In the genomic region with DNA sequence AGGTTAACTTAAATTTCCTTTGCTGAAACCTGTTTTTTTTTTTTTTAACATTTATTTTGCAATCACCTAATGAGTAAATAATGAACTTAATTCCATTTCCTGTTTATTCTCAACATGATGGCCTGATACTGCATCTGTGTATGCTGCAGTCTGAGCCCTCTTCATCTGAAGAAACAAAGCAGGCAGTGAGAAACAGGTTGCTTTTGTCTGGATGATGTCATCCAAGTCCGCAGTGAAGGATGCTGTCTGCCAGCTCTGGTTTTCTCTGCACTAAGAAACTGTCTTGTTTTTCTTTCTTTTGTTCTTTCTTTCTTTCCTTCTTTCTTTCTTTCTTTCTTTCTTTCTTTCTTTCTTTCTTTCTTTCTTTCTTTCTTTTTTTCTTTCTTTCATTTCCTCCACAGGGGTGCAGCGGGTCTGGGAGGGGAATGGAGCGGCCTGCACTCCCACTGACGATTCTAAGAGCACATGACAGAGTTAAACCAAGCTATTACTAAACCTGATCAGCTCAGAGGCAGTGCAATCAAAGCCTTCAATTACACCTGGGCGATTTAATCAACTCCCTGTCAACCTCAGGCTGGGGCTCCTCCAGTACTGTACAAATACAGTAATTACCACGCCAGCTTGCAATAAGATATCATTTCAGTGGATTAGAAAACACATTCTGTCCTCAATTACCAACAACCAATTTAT, we compare ENCODE assay signal across 20 mouse cellular contexts.
DNase-seq lines count a peak whose midpoint lies in the region; ATAC-seq and TF ChIP-seq lines count a peak whose summit lies in the region.
"Had no signal": no experiment of that assay in that cellular context is flagged by ENCODE, and none has a peak within 500 bp of the region (broad histone marks: within the 10 kb centered on the region; RNA-seq: fewer than 3 reads in every experiment).

No protein-coding gene starts in this region.

- no peaks in the 10 kb centered on the region for H3K4me1 ChIP-seq in hindbrain, embryonic 12.5 days
- H3K4me1 ChIP-seq in hindbrain, embryonic 10.5 days (replicated peaks), result no peaks in the 10 kb centered on the region
- H3K4me1 ChIP-seq in embryonic facial prominence, embryonic 14.5 days (ENCODE audit: control insufficient read depth, insufficient read depth, low read length), result no peaks in the 10 kb centered on the region
- 0 out of 2 replicates have a peak, but pooled peaks cover 3% of the 10 kb centered on the region for H3K4me1 ChIP-seq in forebrain, postnatal 0 days (ENCODE audit: insufficient read depth)
- no peaks in the 10 kb centered on the region for H3K4me1 ChIP-seq in midbrain, postnatal 0 days (ENCODE audit: insufficient read depth, low read length)
- H3K4me1 ChIP-seq: embryonic facial prominence, embryonic 15.5 days; heart, embryonic 10.5 days had no signal

- H3K9me3 ChIP-seq in hindbrain, embryonic 12.5 days (replicated peaks), result no peaks in the 10 kb centered on the region
- H3K9me3 ChIP-seq in hindbrain, embryonic 10.5 days, result no peaks in the 10 kb centered on the region
- H3K9me3 ChIP-seq in embryonic facial prominence, embryonic 14.5 days (ENCODE audit: control insufficient read depth, low read length), result no peaks in the 10 kb centered on the region
- no peaks in the 10 kb centered on the region for H3K9me3 ChIP-seq in forebrain, postnatal 0 days (ENCODE audit: low read length)
- H3K9me3 ChIP-seq in midbrain, postnatal 0 days (ENCODE audit: low read length), result no peaks in the 10 kb centered on the region
- H3K9me3 ChIP-seq: embryonic facial prominence, embryonic 15.5 days; heart, embryonic 10.5 days had no signal

- H3K36me3 ChIP-seq in hindbrain, embryonic 12.5 days, result no peaks in the 10 kb centered on the region
- H3K36me3 ChIP-seq in hindbrain, embryonic 10.5 days, result no peaks in the 10 kb centered on the region
- no peaks in the 10 kb centered on the region for H3K36me3 ChIP-seq in embryonic facial prominence, embryonic 14.5 days (ENCODE audit: control insufficient read depth, insufficient read depth, low read length)
- H3K36me3 ChIP-seq in forebrain, postnatal 0 days (ENCODE audit: insufficient read depth), result no peaks in the 10 kb centered on the region
- H3K36me3 ChIP-seq in midbrain, postnatal 0 days (ENCODE audit: insufficient read depth, low read length), result no peaks in the 10 kb centered on the region
- H3K36me3 ChIP-seq: embryonic facial prominence, embryonic 15.5 days; heart, embryonic 10.5 days had no signal

- TF ChIP-seq CTCF in forebrain, postnatal 0 days (IDR thresholded peaks at IDR 0.05; ENCODE audit: low read depth), result no peak
- TF ChIP-seq CTCF in midbrain, postnatal 0 days (IDR thresholded peaks at IDR 0.05), result no peak

- H3K9ac ChIP-seq in hindbrain, embryonic 12.5 days, result no peak overlapping the region
- no peak overlapping the region for H3K9ac ChIP-seq in embryonic facial prominence, embryonic 14.5 days (ENCODE audit: low read depth, low read length)
- H3K9ac ChIP-seq in forebrain, postnatal 0 days, result 0 out of 2 replicates have a peak overlapping the region, but pooled peaks have one; percentile 39
- H3K9ac ChIP-seq in midbrain, postnatal 0 days (replicated peaks; ENCODE audit: low read length, poor library complexity, severe bottlenecking), result no peak overlapping the region
- H3K9ac ChIP-seq: embryonic facial prominence, embryonic 15.5 days; liver, embryonic 14.5 days had no signal

- WGBS in hindbrain, embryonic 12.5 days, result 50% methylated on average over 6 of the region's 6 CpGs
- WGBS in hindbrain, embryonic 10.5 days, result 58% methylated on average over 6 of the region's 6 CpGs
- WGBS in embryonic facial prominence, embryonic 14.5 days, result 49% methylated on average over 6 of the region's 6 CpGs
- whole genome bisulfite sequencing in forebrain, postnatal 0 days, result 23% methylated on average over 6 of the region's 6 CpGs
- WGBS in midbrain, postnatal 0 days, result 44% methylated on average over 6 of the region's 6 CpGs

- peak; percentile 71 for ATAC-seq in hindbrain, embryonic 12.5 days (ENCODE audit: low FRiP score)
- peak; percentile 72 for ATAC-seq in embryonic facial prominence, embryonic 14.5 days (ENCODE audit: low read depth)
- peak; percentile 84 for ATAC-seq in forebrain, postnatal 0 days
- ATAC-seq in midbrain, postnatal 0 days (ENCODE audit: low FRiP score), result peak; percentile 75; the same call in 1 of the 2 replicates
- ATAC-seq: lung, postnatal 0 days had no signal

- no peak for DNase-seq in hindbrain, embryonic 10.5 days (ENCODE audit: low spot score)
- DNase-seq in embryonic facial prominence, embryonic 14.5 days (ENCODE audit: low spot score), result no peak
- DNase-seq in forebrain, postnatal 0 days, result peak; percentile 25
- peak; percentile 42 for DNase-seq in midbrain, postnatal 0 days (ENCODE audit: low spot score)
- DNase-seq in retina, embryonic 14.5 days (ENCODE audit: low spot score), result no peak
- no peak for DNase-seq in cerebellum, adult 11-12 months
- DNase-seq: B cell, adult 2 months; cerebellum, adult 9-10 months; gastrocnemius, postnatal 36 days; kidney, adult 8-10 months; kidney, postnatal 14 days; right cerebral cortex, postnatal 14 days; spleen, adult 18-20 months; thymus, adult 2 months had no signal

- H3K27ac ChIP-seq in hindbrain, embryonic 12.5 days, result no peak overlapping the region
- no peak overlapping the region for H3K27ac ChIP-seq in hindbrain, embryonic 10.5 days
- no peak overlapping the region for H3K27ac ChIP-seq in embryonic facial prominence, embryonic 14.5 days (replicated peaks; ENCODE audit: low read depth, low read length)
- H3K27ac ChIP-seq in forebrain, postnatal 0 days (ENCODE audit: low read depth, low read length), result 0 out of 2 replicates have a peak overlapping the region, but pooled peaks have one; percentile 5
- H3K27ac ChIP-seq in midbrain, postnatal 0 days (ENCODE audit: low read depth, low read length), result no peak overlapping the region
- H3K27ac ChIP-seq: embryonic facial prominence, embryonic 15.5 days; heart, embryonic 10.5 days; layer of hippocampus, adult 2 months; liver, embryonic 14.5 days had no signal

- H3K4me2 ChIP-seq in hindbrain, embryonic 12.5 days (replicated peaks), result no peak overlapping the region
- H3K4me2 ChIP-seq in embryonic facial prominence, embryonic 14.5 days (ENCODE audit: low read depth, low read length), result no peak overlapping the region
- no peak overlapping the region for H3K4me2 ChIP-seq in forebrain, postnatal 0 days (ENCODE audit: low read depth)
- H3K4me2 ChIP-seq in midbrain, postnatal 0 days (ENCODE audit: low read depth, low read length, poor library complexity, severe bottlenecking), result no peak overlapping the region
- H3K4me2 ChIP-seq: embryonic facial prominence, embryonic 15.5 days had no signal

- H3K27me3 ChIP-seq in hindbrain, embryonic 12.5 days, result no peaks in the 10 kb centered on the region
- H3K27me3 ChIP-seq in hindbrain, embryonic 10.5 days (ENCODE audit: insufficient read depth, poor library complexity, severe bottlenecking), result no peaks in the 10 kb centered on the region
- no peaks in the 10 kb centered on the region for H3K27me3 ChIP-seq in embryonic facial prominence, embryonic 14.5 days (replicated peaks; ENCODE audit: control insufficient read depth, insufficient read depth, low read length)
- H3K27me3 ChIP-seq in forebrain, postnatal 0 days (ENCODE audit: insufficient read depth, low read length), result no peaks in the 10 kb centered on the region
- no peaks in the 10 kb centered on the region for H3K27me3 ChIP-seq in midbrain, postnatal 0 days (ENCODE audit: insufficient read depth, low read length)
- H3K27me3 ChIP-seq: embryonic facial prominence, embryonic 15.5 days had no signal

- no peak overlapping the region for H3K4me3 ChIP-seq in hindbrain, embryonic 12.5 days
- H3K4me3 ChIP-seq in hindbrain, embryonic 10.5 days, result no peak overlapping the region
- H3K4me3 ChIP-seq in embryonic facial prominence, embryonic 14.5 days (ENCODE audit: low read depth, low read length), result no peak overlapping the region
- no peak overlapping the region for H3K4me3 ChIP-seq in forebrain, postnatal 0 days (ENCODE audit: low read depth, low read length)
- no peak overlapping the region for H3K4me3 ChIP-seq in midbrain, postnatal 0 days (ENCODE audit: low read depth, low read length)
- H3K4me3 ChIP-seq: embryonic facial prominence, embryonic 15.5 days; heart, embryonic 10.5 days; layer of hippocampus, adult 2 months had no signal

Comparison
In these comparisons a context has a peak if more than half of its experiments do, and no peak if none do; other contexts are left out.
1. DNase-seq: peak in forebrain, postnatal 0 days (single experiment) and midbrain, postnatal 0 days (single experiment); none in hindbrain, embryonic 10.5 days (single experiment), embryonic facial prominence, embryonic 14.5 days (single experiment), retina, embryonic 14.5 days (single experiment) and cerebellum, adult 11-12 months (single experiment).
2. Peak in every context shown above with its lines, with median percentiles within 50 percentile points of each other: ATAC-seq.